Mouse (Mus musculus): Measurements from ENCODE around the gene Vill. TPM values are rescaled to one million over a fixed set of nuclear protein-coding genes. Genes with fewer than 3 reads are reported as not detected.

Vill gene
- polyA plus RNA-seq, 1 experiment from 2014 or later: 9.3 TPM

GRCm38 (mm10) chr9:119008871-119009270 is 43.7 kb upstream of the Vill start:
- Histone ChIP-seq H3K4me2 (ENCODE audit: low read depth, low read length) (no peak overlapping the region), H3K4me3 (ENCODE audit: low read depth, low read length) (no peak overlapping the region), H3K9me3 (ENCODE audit: low read length) (no peaks in the 10 kb centered on the region), H3K27ac (ENCODE audit: low read depth) (0 out of 2 replicates have a peak overlapping the region, but pooled peaks have one; percentile 39), H3K4me1 (ENCODE audit: insufficient read depth) (peaks cover 10% of the 10 kb centered on the region; the same call in 1 of the 2 replicates), H3K27me3 (ENCODE audit: insufficient read depth, low read length) (no peaks in the 10 kb centered on the region), H3K9ac (replicated peaks) (no peak overlapping the region), H3K36me3 (replicated peaks; ENCODE audit: insufficient read depth, low read length) (peaks cover 18% of the 10 kb centered on the region)
- WGBS (ENCODE audit: insufficient replicate concordance): 71% methylated on average over 7 of the region's 7 CpGs
- no peak for TF ChIP-seq EP300 (IDR thresholded peaks at IDR 0.05; ENCODE audit: low read depth)
- no peak for TF ChIP-seq CTCF (IDR thresholded peaks at IDR 0.05; ENCODE audit: low read depth)
- DNase-seq (no peak), ATAC-seq (no peak)

GRCm38 (mm10) chr9:119010156-119010710 is 42.3 kb upstream of the Vill start:
- Histone ChIP-seq H3K27me3 (ENCODE audit: insufficient read depth, low read length) (no peaks in the 10 kb centered on the region), H3K9ac (replicated peaks) (no peak overlapping the region), H3K4me1 (ENCODE audit: insufficient read depth) (0 out of 2 replicates have a peak, but pooled peaks cover 2% of the 10 kb centered on the region), H3K4me2 (ENCODE audit: low read depth, low read length) (no peak overlapping the region), H3K9me3 (ENCODE audit: low read length) (no peaks in the 10 kb centered on the region), H3K4me3 (ENCODE audit: low read depth, low read length) (no peak overlapping the region), H3K36me3 (replicated peaks; ENCODE audit: insufficient read depth, low read length) (peaks cover 29% of the 10 kb centered on the region), H3K27ac (ENCODE audit: low read depth) (no peak overlapping the region)
- DNase-seq: no peak
- ATAC-seq: no peak
- no peak for TF ChIP-seq EP300 (IDR thresholded peaks at IDR 0.05; ENCODE audit: low read depth)
- no peak for TF ChIP-seq CTCF (IDR thresholded peaks at IDR 0.05; ENCODE audit: low read depth)
- 79% methylated on average over 13 of the region's 13 CpGs for WGBS (ENCODE audit: insufficient replicate concordance)

GRCm38 (mm10) chr9:119016785-119017507 is 35.6 kb upstream of the Vill start:
- no peak for DNase-seq
- Histone ChIP-seq H3K4me3 (ENCODE audit: low read depth, low read length) (no peak overlapping the region), H3K27me3 (ENCODE audit: insufficient read depth, low read length) (no peaks in the 10 kb centered on the region), H3K4me2 (ENCODE audit: low read depth, low read length) (no peak overlapping the region), H3K9ac (replicated peaks) (no peak overlapping the region), H3K36me3 (replicated peaks; ENCODE audit: insufficient read depth, low read length) (peaks cover 30% of the 10 kb centered on the region), H3K9me3 (ENCODE audit: low read length) (no peaks in the 10 kb centered on the region), H3K4me1 (ENCODE audit: insufficient read depth) (no peaks in the 10 kb centered on the region), H3K27ac (ENCODE audit: low read depth) (no peak overlapping the region)
- 82% methylated on average over 7 of the region's 7 CpGs for WGBS (ENCODE audit: insufficient replicate concordance)
- TF ChIP-seq EP300 (IDR thresholded peaks at IDR 0.05; ENCODE audit: low read depth) (no peak), CTCF (IDR thresholded peaks at IDR 0.05; ENCODE audit: low read depth) (no peak)
- no peak for ATAC-seq

- peaks cover 4% of the 10 kb centered on the region; the same call in 1 of the 2 replicates for H3K36me3 ChIP-seq (replicated peaks; ENCODE audit: insufficient read depth, low read length)
- no peak for ATAC-seq
- DNase-seq: no peak
- no peak overlapping the region for H3K4me2 ChIP-seq (ENCODE audit: low read depth, low read length)
- no peaks in the 10 kb centered on the region for H3K27me3 ChIP-seq (ENCODE audit: insufficient read depth, low read length)
- TF ChIP-seq EP300 (IDR thresholded peaks at IDR 0.05; ENCODE audit: low read depth): no peak
- no peak for TF ChIP-seq CTCF (IDR thresholded peaks at IDR 0.05; ENCODE audit: low read depth)
- 71% methylated on average over 7 of the region's 7 CpGs for WGBS (ENCODE audit: insufficient replicate concordance)
- H3K9me3 ChIP-seq (ENCODE audit: low read length): no peaks in the 10 kb centered on the region
- no peak overlapping the region for H3K27ac ChIP-seq (ENCODE audit: low read depth)
- no peak overlapping the region for H3K9ac ChIP-seq (replicated peaks)
- H3K4me1 ChIP-seq (ENCODE audit: insufficient read depth): no peaks in the 10 kb centered on the region
- H3K4me3 ChIP-seq (ENCODE audit: low read depth, low read length): no peak overlapping the region
Observed at GRCm38 (mm10) chr9:119021731-119022130, 30.8 kb upstream of the Vill start.

- no peak for ATAC-seq
- no peak overlapping the region for H3K27ac ChIP-seq (ENCODE audit: low read depth)
- WGBS (ENCODE audit: insufficient replicate concordance): 64% methylated on average over 6 of the region's 6 CpGs
Observed at GRCm38 (mm10) chr9:119025263-119025662, 27.3 kb upstream of the Vill start.

GRCm38 (mm10) chr9:119025832-119026331 is 26.7 kb upstream of the Vill start:
- Histone ChIP-seq H3K36me3 (replicated peaks; ENCODE audit: insufficient read depth, low read length) (0 out of 2 replicates have a peak, but pooled peaks cover 6% of the 10 kb centered on the region), H3K27ac (ENCODE audit: low read depth) (no peak overlapping the region), H3K9me3 (ENCODE audit: low read length) (no peaks in the 10 kb centered on the region), H3K9ac (replicated peaks) (no peak overlapping the region), H3K4me2 (ENCODE audit: low read depth, low read length) (no peak overlapping the region), H3K4me1 (ENCODE audit: insufficient read depth) (no peaks in the 10 kb centered on the region), H3K4me3 (ENCODE audit: low read depth, low read length) (no peak overlapping the region), H3K27me3 (ENCODE audit: insufficient read depth, low read length) (no peaks in the 10 kb centered on the region)
- TF ChIP-seq CTCF (IDR thresholded peaks at IDR 0.05; ENCODE audit: low read depth) (0 out of 2 replicates have a peak, but pooled peaks have one; percentile 5), EP300 (IDR thresholded peaks at IDR 0.05; ENCODE audit: low read depth) (no peak)
- WGBS (ENCODE audit: insufficient replicate concordance): 83% methylated on average over 7 of the region's 7 CpGs
- no peak for ATAC-seq
- DNase-seq: no peak

More at GRCm38 (mm10) chr9:119025263-119025662, 27.3 kb upstream of the Vill start:
- H3K4me3 ChIP-seq (ENCODE audit: low read depth, low read length): no peak overlapping the region
- no peaks in the 10 kb centered on the region for H3K27me3 ChIP-seq (ENCODE audit: insufficient read depth, low read length)
- no peaks in the 10 kb centered on the region for H3K4me1 ChIP-seq (ENCODE audit: insufficient read depth)
- no peaks in the 10 kb centered on the region for H3K9me3 ChIP-seq (ENCODE audit: low read length)
- 0 out of 2 replicates have a peak, but pooled peaks cover under 1% of the 10 kb centered on the region for H3K36me3 ChIP-seq (replicated peaks; ENCODE audit: insufficient read depth, low read length)
- no peak overlapping the region for H3K4me2 ChIP-seq (ENCODE audit: low read depth, low read length)
- no peak for TF ChIP-seq EP300 (IDR thresholded peaks at IDR 0.05; ENCODE audit: low read depth)
- no peak for TF ChIP-seq CTCF (IDR thresholded peaks at IDR 0.05; ENCODE audit: low read depth)
- no peak for DNase-seq
- no peak overlapping the region for H3K9ac ChIP-seq (replicated peaks)
